Mouse (Mus musculus): ENCODE measurements around the gene Mmp9. TPM values are rescaled to one million over a fixed set of nuclear protein-coding genes. Genes with fewer than 3 reads are reported as not detected.

The Mmp9 gene
- polyA plus RNA-seq, 1 experiment = 8.1 TPM

DNA sequence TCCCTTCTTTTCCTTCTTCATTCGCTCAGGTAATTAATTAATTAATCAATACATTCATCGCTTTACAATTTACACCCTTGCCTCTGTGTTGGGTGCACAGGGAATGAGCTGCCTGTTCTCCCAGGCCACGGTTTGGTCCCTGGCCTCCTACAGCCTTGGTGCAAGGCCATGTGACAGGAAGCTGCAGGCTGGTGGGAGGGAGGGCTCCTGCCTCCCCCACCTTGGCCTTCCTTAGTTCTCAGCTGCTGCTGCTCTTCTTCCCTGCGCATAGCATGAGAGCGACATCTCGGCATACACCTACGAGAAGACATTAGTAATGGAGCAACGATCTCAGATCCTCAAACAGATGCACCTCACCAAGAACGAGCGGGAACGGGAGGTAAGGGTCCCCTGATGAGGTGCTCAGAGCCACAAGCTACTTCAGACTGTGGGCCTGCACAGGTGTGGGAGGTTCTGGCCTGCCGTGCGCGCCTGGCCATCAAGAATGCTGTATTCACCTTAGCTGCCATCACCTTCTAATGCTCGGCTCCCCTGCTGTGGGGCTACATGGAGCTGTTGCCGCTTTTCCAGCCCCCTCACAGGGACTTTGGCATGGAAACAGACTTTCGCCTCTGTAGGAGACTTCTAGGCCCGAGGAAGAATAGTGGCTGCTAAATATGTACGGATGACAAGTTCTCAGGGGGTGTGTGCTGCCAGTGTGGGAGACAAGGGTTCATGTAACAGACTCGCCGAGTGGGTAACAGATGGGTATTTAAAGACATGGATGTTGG is 54.3 kb downstream of the Mmp9 start:
- H3K27ac ChIP-seq (ENCODE audit: insufficient read depth, low read length) = no peak overlapping the region
- no peak overlapping the region for H3K4me3 ChIP-seq (ENCODE audit: insufficient read depth, low read length)
- TF ChIP-seq POLR2A (IDR thresholded peaks at IDR 0.05; ENCODE audit: low read depth, low read length) = no peak
- TF ChIP-seq CTCF (IDR thresholded peaks at IDR 0.05; ENCODE audit: borderline replicate concordance, insufficient read depth, low read length) = no peak

GRCm38 (mm10) chr2:164995976-164996375 is 55.4 kb downstream of the Mmp9 start:
- Histone ChIP-seq H3K4me1 (ENCODE audit: control insufficient read depth, insufficient read depth, low read length) (peaks cover 3% of the 10 kb centered on the region; the same call in 1 of the 2 replicates), H3K27ac (ENCODE audit: insufficient read depth, low read length) (no peak overlapping the region), H3K4me3 (ENCODE audit: insufficient read depth, low read length) (no peak overlapping the region)
- TF ChIP-seq POLR2A (IDR thresholded peaks at IDR 0.05; ENCODE audit: low read depth, low read length) = no peak
- TF ChIP-seq CTCF (IDR thresholded peaks at IDR 0.05; ENCODE audit: borderline replicate concordance, insufficient read depth, low read length) = no peak

More for the DNA sequence above, 54.3 kb downstream of the Mmp9 start:
- peaks cover 3% of the 10 kb centered on the region; the same call in 1 of the 2 replicates for H3K4me1 ChIP-seq (ENCODE audit: control insufficient read depth, insufficient read depth, low read length)

GRCm38 (mm10) chr2:164996848-164997720 is 56.5 kb downstream of the Mmp9 start:
- TF ChIP-seq POLR2A (IDR thresholded peaks at IDR 0.05; ENCODE audit: low read depth, low read length) (no peak), CTCF (IDR thresholded peaks at IDR 0.05; ENCODE audit: borderline replicate concordance, insufficient read depth, low read length) (no peak)
- no peak overlapping the region for H3K4me3 ChIP-seq (ENCODE audit: insufficient read depth, low read length)
- H3K4me1 ChIP-seq (ENCODE audit: control insufficient read depth, insufficient read depth, low read length) = peaks cover 3% of the 10 kb centered on the region; the same call in 1 of the 2 replicates
- no peak overlapping the region for H3K27ac ChIP-seq (ENCODE audit: insufficient read depth, low read length)

DNA sequence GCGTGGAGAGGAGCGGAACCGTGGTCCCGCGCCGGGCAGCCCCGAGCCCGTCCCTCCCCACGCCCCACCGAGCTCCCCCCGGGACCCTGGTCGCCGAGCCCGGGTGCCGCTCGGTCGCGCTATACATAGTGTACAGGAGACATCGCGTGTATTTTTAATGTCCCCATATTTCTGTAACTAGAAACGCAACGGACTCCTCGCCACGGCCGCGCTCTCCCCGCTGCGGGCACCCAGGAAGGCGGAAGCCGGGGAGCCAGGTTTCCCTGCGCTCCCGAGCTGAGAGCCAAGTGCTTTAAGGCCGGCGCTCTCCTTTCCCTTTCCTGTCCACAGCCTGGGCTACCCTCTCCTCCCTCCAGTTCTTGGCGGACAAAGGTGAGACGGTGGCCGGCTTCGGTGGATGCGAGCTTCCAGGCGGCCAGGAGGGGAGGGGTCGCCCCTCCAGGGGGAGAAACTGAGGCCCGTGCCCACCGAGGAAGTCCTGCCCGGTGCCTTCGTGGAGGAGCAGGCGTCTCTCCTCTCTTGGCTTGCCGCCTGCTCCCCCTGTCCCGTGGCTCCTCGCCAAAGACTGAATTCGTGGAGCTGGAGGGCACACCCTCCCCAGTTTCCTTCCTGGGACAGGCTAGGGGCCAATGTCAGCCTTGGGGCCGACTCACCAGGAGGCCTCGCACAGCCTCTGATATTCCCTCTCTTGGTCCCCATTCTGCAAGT is 57.3 kb downstream of the Mmp9 start:
- Histone ChIP-seq H3K4me1 (ENCODE audit: control insufficient read depth, insufficient read depth, low read length) (peaks cover 3% of the 10 kb centered on the region; the same call in 1 of the 2 replicates), H3K4me3 (ENCODE audit: insufficient read depth, low read length) (no peak overlapping the region), H3K27ac (ENCODE audit: insufficient read depth, low read length) (no peak overlapping the region)
- TF ChIP-seq POLR2A (IDR thresholded peaks at IDR 0.05; ENCODE audit: low read depth, low read length) (no peak), CTCF (IDR thresholded peaks at IDR 0.05; ENCODE audit: borderline replicate concordance, insufficient read depth, low read length) (no peak)

GRCm38 (mm10) chr2:165001958-165002357 is 61.4 kb downstream of the Mmp9 start:
- TF ChIP-seq CTCF (IDR thresholded peaks at IDR 0.05; ENCODE audit: borderline replicate concordance, insufficient read depth, low read length) (no peak), POLR2A (IDR thresholded peaks at IDR 0.05; ENCODE audit: low read depth, low read length) (no peak)
- Histone ChIP-seq H3K4me3 (ENCODE audit: insufficient read depth, low read length) (no peak overlapping the region), H3K27ac (ENCODE audit: insufficient read depth, low read length) (no peak overlapping the region), H3K4me1 (ENCODE audit: control insufficient read depth, insufficient read depth, low read length) (peaks cover 3% of the 10 kb centered on the region; the same call in 1 of the 2 replicates)

GRCm38 (mm10) chr2:165003108-165003507 is 62.5 kb downstream of the Mmp9 start:
- TF ChIP-seq CTCF (IDR thresholded peaks at IDR 0.05; ENCODE audit: borderline replicate concordance, insufficient read depth, low read length) (no peak), POLR2A (IDR thresholded peaks at IDR 0.05; ENCODE audit: low read depth, low read length) (no peak)

GRCm38 (mm10) chr2:165004237-165004636 is 63.7 kb downstream of the Mmp9 start:
- Histone ChIP-seq H3K4me1 (ENCODE audit: control insufficient read depth, insufficient read depth, low read length) (no peaks in the 10 kb centered on the region), H3K4me3 (ENCODE audit: insufficient read depth, low read length) (no peak overlapping the region), H3K27ac (ENCODE audit: insufficient read depth, low read length) (no peak overlapping the region)
- TF ChIP-seq CTCF (IDR thresholded peaks at IDR 0.05; ENCODE audit: borderline replicate concordance, insufficient read depth, low read length) = no peak
- no peak for TF ChIP-seq POLR2A (IDR thresholded peaks at IDR 0.05; ENCODE audit: low read depth, low read length)

More at GRCm38 (mm10) chr2:165003108-165003507, 62.5 kb downstream of the Mmp9 start:
- Histone ChIP-seq H3K27ac (ENCODE audit: insufficient read depth, low read length) (no peak overlapping the region), H3K4me1 (ENCODE audit: control insufficient read depth, insufficient read depth, low read length) (peaks cover 3% of the 10 kb centered on the region; the same call in 1 of the 2 replicates), H3K4me3 (ENCODE audit: insufficient read depth, low read length) (no peak overlapping the region)

Other genes with a start within 250 kb of the Mmp9 start
- not detected in 2 replicates for gene Spint4, start 242.3 kb upstream of the Mmp9 start, polyA plus RNA-seq (2011; ENCODE audit: insufficient read length, low read depth, missing spikeins)
- not detected in 2 replicates for gene Spint5, start 225.5 kb upstream of the Mmp9 start, polyA plus RNA-seq (2011; ENCODE audit: insufficient read length, low read depth, missing spikeins)
- not detected in 2 replicates for gene Wfdc3, start 194.8 kb upstream of the Mmp9 start, polyA plus RNA-seq (2011; ENCODE audit: insufficient read length, low read depth, missing spikeins)
- gene Dnttip1, start 194.8 kb upstream of the Mmp9 start, polyA plus RNA-seq (2011; ENCODE audit: insufficient read length, low read depth, missing spikeins) = 28.7 and 30.8 TPM in 2 replicates
- 101 and 146 TPM in 2 replicates for gene Ube2c, start 170.9 kb upstream of the Mmp9 start, polyA plus RNA-seq (2011; ENCODE audit: insufficient read length, low read depth, missing spikeins)
- not detected in 2 replicates for gene Tnnc2, start 160.8 kb upstream of the Mmp9 start, polyA plus RNA-seq (2011; ENCODE audit: insufficient read length, low read depth, missing spikeins)
- gene Snx21, start 155.0 kb upstream of the Mmp9 start, polyA plus RNA-seq (2011; ENCODE audit: insufficient read length, low read depth, missing spikeins) = 14.4 and 18.2 TPM in 2 replicates
- gene Acot8, start 135.9 kb upstream of the Mmp9 start, polyA plus RNA-seq (2011; ENCODE audit: insufficient read length, low read depth, missing spikeins) = 12.1 and 13.5 TPM in 2 replicates
- 3.7 and 4.1 TPM in 2 replicates for gene Zswim3, start 135.7 kb upstream of the Mmp9 start, polyA plus RNA-seq (2011; ENCODE audit: insufficient read length, low read depth, missing spikeins)
- gene Zswim1, start 118.1 kb upstream of the Mmp9 start, polyA plus RNA-seq (2011; ENCODE audit: insufficient read length, low read depth, missing spikeins) = 10.1 and 12.5 TPM in 2 replicates
- gene Spata25, start 112.2 kb upstream of the Mmp9 start, polyA plus RNA-seq (2011; ENCODE audit: insufficient read length, low read depth, missing spikeins) = not detected in 2 replicates
- 250 and 288 TPM in 2 replicates for gene Ctsa, start 107.9 kb upstream of the Mmp9 start, polyA plus RNA-seq (2011; ENCODE audit: insufficient read length, low read depth, missing spikeins)
- gene Neurl2, start 107.3 kb upstream of the Mmp9 start, polyA plus RNA-seq (2011; ENCODE audit: insufficient read length, low read depth, missing spikeins) = 5.0 and 7.4 TPM in 2 replicates
- 26.5 and 39.5 TPM in 2 replicates for gene Pltp, start 83.1 kb upstream of the Mmp9 start, polyA plus RNA-seq (2011; ENCODE audit: insufficient read length, low read depth, missing spikeins)
- 18.2 and 18.3 TPM in 2 replicates for gene Pcif1, start 61.5 kb upstream of the Mmp9 start, polyA plus RNA-seq (2011; ENCODE audit: insufficient read length, low read depth, missing spikeins)
- gene Zfp335, start 29.0 kb upstream of the Mmp9 start, polyA plus RNA-seq (2011; ENCODE audit: insufficient read length, low read depth, missing spikeins) = 11.0 and 11.9 TPM in 2 replicates
- gene Slc12a5, start 20.0 kb downstream of the Mmp9 start, polyA plus RNA-seq (2011; ENCODE audit: insufficient read length, low read depth, missing spikeins) = 0.55 and 1.4 TPM in 2 replicates
- 28.4 and 33.5 TPM in 2 replicates for gene Ncoa5, start 94.1 kb downstream of the Mmp9 start, polyA plus RNA-seq (2011; ENCODE audit: insufficient read length, low read depth, missing spikeins)
- gene Cd40, start 114.8 kb downstream of the Mmp9 start, polyA plus RNA-seq (2011; ENCODE audit: insufficient read length, low read depth, missing spikeins) = 1.2 and 2.0 TPM in 2 replicates
- not detected in 2 replicates for gene 1700025C18Rik, start 150.0 kb downstream of the Mmp9 start, polyA plus RNA-seq (2011; ENCODE audit: insufficient read length, low read depth, missing spikeins)

Measured in embryonic fibroblast, embryonic 13.5 days (primary cell).